Mouse (Mus musculus): ENCODE results near the gene Chsy1. TPM values are rescaled to one million over a fixed set of nuclear protein-coding genes. Genes with fewer than 3 reads are reported as not detected.

Gene Chsy1
- polyA plus RNA-seq, 1 experiment from 2014 or later, result 22.5 TPM

GRCm38 (mm10) chr7:66212887-66213286, 103.6 kb downstream of the Chsy1 start:
- Histone ChIP-seq H3K27me3 (replicated peaks; ENCODE audit: insufficient read depth, low read length) (no peaks in the 10 kb centered on the region), H3K27ac (ENCODE audit: low read length) (no peak overlapping the region), H3K36me3 (ENCODE audit: insufficient read depth, low read length) (no peaks in the 10 kb centered on the region), H3K4me3 (ENCODE audit: low read depth, low read length) (no peak overlapping the region), H3K4me1 (ENCODE audit: insufficient read depth, low read depth, low read length) (0 out of 2 replicates have a peak, but pooled peaks cover under 1% of the 10 kb centered on the region), H3K9ac (replicated peaks; ENCODE audit: low read depth) (no peak overlapping the region), H3K4me2 (replicated peaks; ENCODE audit: low read depth, low read length) (no peak overlapping the region), H3K9me3 (ENCODE audit: low read length) (no peaks in the 10 kb centered on the region)
- no peak for ATAC-seq
- TF ChIP-seq CTCF (IDR thresholded peaks at IDR 0.05) (no peak), EP300 (IDR thresholded peaks at IDR 0.05) (no peak)
- 93% methylated on average over 1 of the region's 1 CpGs for WGBS
- no peak for DNase-seq (ENCODE audit: low spot score)

DNA sequence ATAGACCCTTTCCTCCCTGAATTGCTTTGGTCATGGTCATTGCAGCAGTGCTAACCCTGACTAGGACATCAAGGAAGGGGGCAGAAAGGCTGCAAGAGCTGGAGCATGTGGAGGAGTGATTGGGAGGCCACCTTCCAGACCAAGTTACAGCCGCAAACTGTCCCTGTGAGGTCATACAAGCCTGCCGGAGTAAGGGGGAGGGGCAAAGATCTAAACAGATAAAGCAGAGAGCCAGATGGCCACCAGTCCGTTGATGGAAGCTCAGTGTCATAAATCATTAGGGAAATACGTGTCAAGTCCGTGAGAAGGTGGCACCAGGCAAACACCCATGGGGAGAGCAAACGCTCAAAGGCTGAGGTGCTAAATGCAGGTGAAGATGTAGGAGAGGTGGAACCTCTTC, 105.2 kb downstream of the Chsy1 start:
- Histone ChIP-seq H3K9me3 (ENCODE audit: low read length) (no peaks in the 10 kb centered on the region), H3K4me2 (replicated peaks; ENCODE audit: low read depth, low read length) (no peak overlapping the region), H3K27ac (ENCODE audit: low read length) (no peak overlapping the region), H3K36me3 (ENCODE audit: insufficient read depth, low read length) (no peaks in the 10 kb centered on the region), H3K4me1 (ENCODE audit: insufficient read depth, low read depth, low read length) (0 out of 2 replicates have a peak, but pooled peaks cover 4% of the 10 kb centered on the region), H3K9ac (replicated peaks; ENCODE audit: low read depth) (no peak overlapping the region), H3K27me3 (replicated peaks; ENCODE audit: insufficient read depth, low read length) (no peaks in the 10 kb centered on the region), H3K4me3 (ENCODE audit: low read depth, low read length) (no peak overlapping the region)
- no peak for DNase-seq (ENCODE audit: low spot score)
- ATAC-seq, result no peak
- WGBS, result 55% methylated on average over 6 of the region's 6 CpGs
- TF ChIP-seq CTCF (IDR thresholded peaks at IDR 0.05) (no peak), EP300 (IDR thresholded peaks at IDR 0.05) (no peak)

DNA sequence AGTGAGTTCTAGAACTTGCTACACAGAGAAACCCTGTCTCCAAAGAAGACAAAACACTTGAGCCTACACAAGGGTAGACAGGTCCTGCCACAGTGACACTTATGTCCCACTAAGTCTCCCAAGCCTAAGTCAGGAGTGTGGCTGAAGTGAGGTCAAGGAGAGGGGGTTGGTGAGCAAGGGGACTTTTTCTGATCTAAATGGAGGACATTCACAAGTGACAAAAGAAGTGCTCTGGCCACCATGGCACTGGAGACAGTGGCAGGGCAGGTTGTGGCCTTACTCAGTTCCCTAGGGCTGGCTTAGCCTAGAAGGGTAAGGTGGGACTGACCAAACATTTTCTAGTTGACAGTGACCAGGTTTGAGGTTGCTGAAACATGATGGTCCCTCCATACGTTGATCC, 106.6 kb downstream of the Chsy1 start:
- ATAC-seq, result no peak
- Histone ChIP-seq H3K9ac (replicated peaks; ENCODE audit: low read depth) (no peak overlapping the region), H3K27ac (ENCODE audit: low read length) (no peak overlapping the region), H3K9me3 (ENCODE audit: low read length) (no peaks in the 10 kb centered on the region), H3K4me3 (ENCODE audit: low read depth, low read length) (no peak overlapping the region), H3K27me3 (replicated peaks; ENCODE audit: insufficient read depth, low read length) (no peaks in the 10 kb centered on the region), H3K4me2 (replicated peaks; ENCODE audit: low read depth, low read length) (no peak overlapping the region), H3K36me3 (ENCODE audit: insufficient read depth, low read length) (no peaks in the 10 kb centered on the region), H3K4me1 (ENCODE audit: insufficient read depth, low read depth, low read length) (peaks cover 6% of the 10 kb centered on the region; the same call in 1 of the 2 replicates)
- no peak for DNase-seq (ENCODE audit: low spot score)
- TF ChIP-seq CTCF (IDR thresholded peaks at IDR 0.05), result no peak
- no peak for TF ChIP-seq EP300 (IDR thresholded peaks at IDR 0.05)
- 83% methylated on average over 1 of the region's 1 CpGs for WGBS

- Histone ChIP-seq H3K9ac (replicated peaks; ENCODE audit: low read depth) (no peak overlapping the region), H3K4me3 (ENCODE audit: low read depth, low read length) (no peak overlapping the region), H3K9me3 (ENCODE audit: low read length) (no peaks in the 10 kb centered on the region), H3K27ac (ENCODE audit: low read length) (no peak overlapping the region), H3K36me3 (ENCODE audit: insufficient read depth, low read length) (no peaks in the 10 kb centered on the region), H3K4me2 (replicated peaks; ENCODE audit: low read depth, low read length) (no peak overlapping the region), H3K4me1 (ENCODE audit: insufficient read depth, low read depth, low read length) (peaks cover 6% of the 10 kb centered on the region; the same call in 1 of the 2 replicates), H3K27me3 (replicated peaks; ENCODE audit: insufficient read depth, low read length) (no peaks in the 10 kb centered on the region)
- no peak for TF ChIP-seq CTCF (IDR thresholded peaks at IDR 0.05)
- no peak for TF ChIP-seq EP300 (IDR thresholded peaks at IDR 0.05)
- no peak for DNase-seq (ENCODE audit: low spot score)
- WGBS, result 91% methylated on average over 7 of the region's 7 CpGs
- ATAC-seq, result no peak
Measured at GRCm38 (mm10) chr7:66217011-66217410, 107.7 kb downstream of the Chsy1 start.

DNA sequence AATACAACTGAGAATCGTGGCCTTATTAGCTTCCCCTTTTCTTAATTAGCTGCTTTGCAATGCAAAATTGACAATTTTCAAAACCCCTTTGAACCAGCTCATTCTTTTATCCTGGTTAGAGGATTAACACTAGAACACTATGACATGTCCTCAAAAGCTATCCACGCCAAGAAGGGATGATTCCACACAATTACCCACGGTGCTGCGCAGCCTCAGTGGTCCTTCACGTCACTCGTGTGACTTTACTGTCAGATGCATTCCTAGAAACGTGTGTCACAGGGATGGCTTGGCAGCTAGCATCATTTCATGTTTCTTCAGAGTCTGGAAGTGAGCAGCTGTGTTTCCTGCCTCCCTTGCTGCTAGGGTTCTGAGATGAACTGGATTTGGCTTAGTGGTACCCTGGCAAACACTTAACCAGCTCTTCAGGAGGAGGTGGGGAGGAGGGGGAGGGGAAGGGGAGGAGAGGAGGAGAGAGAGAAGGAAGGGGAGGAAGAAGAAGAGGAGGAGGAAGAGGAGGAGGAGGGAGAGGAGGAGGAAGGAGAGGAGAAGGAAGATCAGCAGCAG, 108.3 kb downstream of the Chsy1 start:
- DNase-seq (ENCODE audit: low spot score), result no peak
- Histone ChIP-seq H3K36me3 (ENCODE audit: insufficient read depth, low read length) (no peaks in the 10 kb centered on the region), H3K4me3 (ENCODE audit: low read depth, low read length) (no peak overlapping the region), H3K9me3 (ENCODE audit: low read length) (no peaks in the 10 kb centered on the region), H3K27me3 (replicated peaks; ENCODE audit: insufficient read depth, low read length) (no peaks in the 10 kb centered on the region), H3K9ac (replicated peaks; ENCODE audit: low read depth) (no peak overlapping the region), H3K27ac (ENCODE audit: low read length) (peak overlapping the region; percentile 62; the same call in 1 of the 2 replicates), H3K4me1 (ENCODE audit: insufficient read depth, low read depth, low read length) (peaks cover 6% of the 10 kb centered on the region; the same call in 1 of the 2 replicates), H3K4me2 (replicated peaks; ENCODE audit: low read depth, low read length) (no peak overlapping the region)
- ATAC-seq, result peak; percentile 33
- TF ChIP-seq CTCF (IDR thresholded peaks at IDR 0.05), result no peak
- TF ChIP-seq EP300 (IDR thresholded peaks at IDR 0.05), result no peak
- WGBS, result 74% methylated on average over 7 of the region's 7 CpGs

- DNase-seq (ENCODE audit: low spot score), result peak; percentile 80
- no peak overlapping the region for H3K9ac ChIP-seq (replicated peaks; ENCODE audit: low read depth)
- peak overlapping the region; percentile 62; the same call in 1 of the 2 replicates for H3K27ac ChIP-seq (ENCODE audit: low read length)
- peak; percentile 81 for ATAC-seq
- no peaks in the 10 kb centered on the region for H3K36me3 ChIP-seq (ENCODE audit: insufficient read depth, low read length)
- H3K4me1 ChIP-seq (ENCODE audit: insufficient read depth, low read depth, low read length), result peaks cover 6% of the 10 kb centered on the region; the same call in 1 of the 2 replicates
- no peak overlapping the region for H3K4me3 ChIP-seq (ENCODE audit: low read depth, low read length)
- no peaks in the 10 kb centered on the region for H3K9me3 ChIP-seq (ENCODE audit: low read length)
- 31% methylated on average over 9 of the region's 9 CpGs for WGBS
- 0 out of 2 replicates have a peak, but pooled peaks have one; percentile 2 for TF ChIP-seq CTCF (IDR thresholded peaks at IDR 0.05)
- TF ChIP-seq EP300 (IDR thresholded peaks at IDR 0.05), result no peak
- H3K27me3 ChIP-seq (replicated peaks; ENCODE audit: insufficient read depth, low read length), result no peaks in the 10 kb centered on the region
- no peak overlapping the region for H3K4me2 ChIP-seq (replicated peaks; ENCODE audit: low read depth, low read length)
Measured at GRCm38 (mm10) chr7:66218193-66219014, 109.1 kb downstream of the Chsy1 start.
